Mouse (Mus musculus) cortical plate, adult 2 months (tissue): ENCODE measurements around the gene Treml2.

Experiments used
- CTCF ChIP-seq: fragments of 200-500 bp; IDR thresholded peaks from 2 replicates; pipeline ENCODE4 v1.5.1; 2011; ENCODE audit warnings: mild to moderate bottlenecking, control low read depth, low read length; ENCODE audit not compliant: insufficient read depth; ENCODE audit errors: extremely low read depth
- POLR2A ChIP-seq: fragments of 200-500 bp; IDR thresholded peaks from 2 replicates; pipeline ENCODE4 v1.6.1; 2011; ENCODE audit warnings: mild to moderate bottlenecking, low read length, control low read depth; ENCODE audit not compliant: insufficient read depth; ENCODE audit errors: extremely low read depth

DNA sequence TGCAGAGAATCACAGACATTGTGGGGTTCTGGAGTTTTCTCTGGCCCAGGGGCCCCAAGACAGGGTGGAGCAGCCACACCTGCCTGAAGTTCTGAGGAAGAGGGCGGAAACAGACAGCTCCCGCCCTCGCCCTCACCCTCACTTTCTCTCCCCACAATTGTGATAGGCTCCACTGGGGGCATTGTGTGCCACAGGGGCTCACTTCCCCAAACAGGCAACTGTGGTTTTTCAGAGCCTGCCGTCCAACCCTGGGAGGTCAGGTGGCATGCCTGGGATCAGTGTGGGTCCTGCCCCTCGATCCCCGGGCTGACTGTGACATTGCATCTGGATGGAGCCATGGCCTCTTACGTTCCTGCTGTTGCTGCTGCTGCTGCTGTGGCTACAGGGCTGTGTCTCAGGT is 901 bp downstream of the Treml2 start:
- TF ChIP-seq CTCF, result no peak
- no peak for TF ChIP-seq POLR2A
